Mouse (Mus musculus): ENCODE results near the gene Grn. TPM values are rescaled to one million over a fixed set of nuclear protein-coding genes. Genes with fewer than 3 reads are reported as not detected.

Grn gene
- polyA plus RNA-seq, 1 experiment, result 174 TPM

DNA sequence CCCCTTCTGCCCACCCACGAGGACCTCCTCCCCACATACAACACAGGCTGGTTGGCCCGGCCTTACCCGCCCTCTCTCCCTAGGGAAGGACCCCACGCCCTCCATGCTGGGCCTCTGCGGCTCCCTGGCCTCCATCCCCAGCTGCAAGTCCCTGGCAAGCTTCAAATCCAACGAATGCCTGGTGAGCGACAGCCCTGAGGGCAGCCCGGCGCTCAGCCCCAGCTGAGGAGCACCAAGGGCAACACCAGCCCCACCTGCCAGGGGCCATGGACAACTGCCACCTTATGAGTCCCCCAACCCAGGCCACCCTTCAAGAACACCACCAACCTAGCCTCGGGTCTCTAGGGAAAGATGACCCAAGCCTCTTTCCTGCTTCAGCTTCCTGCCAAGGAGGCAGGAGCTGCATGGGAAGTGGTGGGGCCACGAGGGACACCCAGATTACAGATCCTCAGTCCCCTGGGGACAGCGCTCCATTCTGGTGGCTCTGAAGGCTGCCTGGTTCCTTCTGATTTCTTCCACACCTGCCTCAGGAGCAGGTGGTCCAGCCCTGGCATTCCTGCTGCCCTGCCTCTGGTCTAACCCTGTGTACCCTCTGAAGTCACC lies 28.1 kb upstream of the Grn start:
- Histone ChIP-seq H3K36me3 (ENCODE audit: control insufficient read depth, insufficient read depth) (peaks cover 18% of the 10 kb centered on the region), H3ac (ENCODE audit: control insufficient read depth, insufficient read length) (no peak overlapping the region), H3K4me2 (ENCODE audit: low read depth) (no peak overlapping the region), H3K27me3 (ENCODE audit: control insufficient read depth, insufficient read depth, insufficient read length) (no peaks in the 10 kb centered on the region), H3K79me2 (ENCODE audit: control insufficient read depth, insufficient read depth) (peaks cover 19% of the 10 kb centered on the region), H3K4me3 (no peak overlapping the region)
- TF ChIP-seq CEBPB (IDR thresholded peaks at IDR 0.05; ENCODE audit: insufficient read depth, poor library complexity, severe bottlenecking) (no peak), USF1 (IDR thresholded peaks at IDR 0.05; ENCODE audit: low read depth) (no peak), MYOD1 (IDR thresholded peaks at IDR 0.05; ENCODE audit: control insufficient read depth in 1 of 3, insufficient read length in 2 of 3, low read depth in 2 of 3) (no peak), MAX (IDR thresholded peaks at IDR 0.05; ENCODE audit: low read depth) (no peak), TCF12 (IDR thresholded peaks at IDR 0.05; ENCODE audit: insufficient read depth, poor library complexity, severe bottlenecking) (no peak), POLR2AphosphoS2 (IDR thresholded peaks at IDR 0.05; ENCODE audit: insufficient read length, low read depth) (no peak), POLR2A (IDR thresholded peaks at IDR 0.05; ENCODE audit: insufficient read length, low read depth) (no peak), REST (IDR thresholded peaks at IDR 0.05; ENCODE audit: insufficient read depth, insufficient read length) (no peak), E2F4 (IDR thresholded peaks at IDR 0.05; ENCODE audit: insufficient read depth) (no peak), TCF3 (IDR thresholded peaks at IDR 0.05; ENCODE audit: insufficient read length, low read depth) (no peak), SRF (IDR thresholded peaks at IDR 0.05; ENCODE audit: control insufficient read depth, insufficient read length, low read depth) (no peak), MYOG (IDR thresholded peaks at IDR 0.05; ENCODE audit: control insufficient read depth in 1 of 3, insufficient read depth in 1 of 3, insufficient read length in 2 of 3, low read depth in 2 of 3) (no peak)

DNA sequence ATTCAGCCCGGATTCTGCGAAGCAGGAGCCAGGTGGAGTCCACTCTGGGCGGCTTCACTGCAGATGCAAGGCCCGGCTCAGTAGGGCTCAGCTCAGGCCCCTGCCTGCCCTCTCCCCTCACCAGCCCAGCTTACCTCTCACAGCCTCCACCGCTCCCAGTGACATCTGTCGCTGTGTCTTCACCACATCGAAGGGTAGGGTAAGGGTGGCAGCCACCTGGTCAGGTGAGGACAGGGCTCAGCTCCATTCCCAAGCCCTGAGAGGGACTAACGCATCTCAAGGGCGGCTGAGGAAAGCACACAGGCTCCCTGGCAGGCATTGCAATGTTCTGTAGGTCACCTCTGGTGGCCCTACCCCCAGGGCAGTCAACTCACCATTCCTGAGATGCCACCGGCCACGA lies 26.5 kb upstream of the Grn start:
- no peak overlapping the region for H3K4me3 ChIP-seq
- H3K4me2 ChIP-seq (ENCODE audit: low read depth), result no peak overlapping the region
- TF ChIP-seq REST (IDR thresholded peaks at IDR 0.05; ENCODE audit: insufficient read depth, insufficient read length) (no peak), MYOG (IDR thresholded peaks at IDR 0.05; ENCODE audit: control insufficient read depth in 1 of 3, insufficient read depth in 1 of 3, insufficient read length in 2 of 3, low read depth in 2 of 3) (no peak), SRF (IDR thresholded peaks at IDR 0.05; ENCODE audit: control insufficient read depth, insufficient read length, low read depth) (no peak), TCF12 (IDR thresholded peaks at IDR 0.05; ENCODE audit: insufficient read depth, poor library complexity, severe bottlenecking) (no peak), TCF3 (IDR thresholded peaks at IDR 0.05; ENCODE audit: insufficient read length, low read depth) (no peak), POLR2A (IDR thresholded peaks at IDR 0.05; ENCODE audit: insufficient read length, low read depth) (no peak), USF1 (IDR thresholded peaks at IDR 0.05; ENCODE audit: low read depth) (no peak), CEBPB (IDR thresholded peaks at IDR 0.05; ENCODE audit: insufficient read depth, poor library complexity, severe bottlenecking) (no peak), E2F4 (IDR thresholded peaks at IDR 0.05; ENCODE audit: insufficient read depth) (no peak), POLR2AphosphoS2 (IDR thresholded peaks at IDR 0.05; ENCODE audit: insufficient read length, low read depth) (no peak), MYOD1 (IDR thresholded peaks at IDR 0.05; ENCODE audit: control insufficient read depth in 1 of 3, insufficient read length in 2 of 3, low read depth in 2 of 3) (no peak), MAX (IDR thresholded peaks at IDR 0.05; ENCODE audit: low read depth) (no peak)
- H3K27me3 ChIP-seq (ENCODE audit: control insufficient read depth, insufficient read depth, insufficient read length), result no peaks in the 10 kb centered on the region
- H3K36me3 ChIP-seq (ENCODE audit: control insufficient read depth, insufficient read depth), result peaks cover 18% of the 10 kb centered on the region
- peaks cover 21% of the 10 kb centered on the region for H3K79me2 ChIP-seq (ENCODE audit: control insufficient read depth, insufficient read depth)
- H3ac ChIP-seq (ENCODE audit: control insufficient read depth, insufficient read length), result no peak overlapping the region

DNA sequence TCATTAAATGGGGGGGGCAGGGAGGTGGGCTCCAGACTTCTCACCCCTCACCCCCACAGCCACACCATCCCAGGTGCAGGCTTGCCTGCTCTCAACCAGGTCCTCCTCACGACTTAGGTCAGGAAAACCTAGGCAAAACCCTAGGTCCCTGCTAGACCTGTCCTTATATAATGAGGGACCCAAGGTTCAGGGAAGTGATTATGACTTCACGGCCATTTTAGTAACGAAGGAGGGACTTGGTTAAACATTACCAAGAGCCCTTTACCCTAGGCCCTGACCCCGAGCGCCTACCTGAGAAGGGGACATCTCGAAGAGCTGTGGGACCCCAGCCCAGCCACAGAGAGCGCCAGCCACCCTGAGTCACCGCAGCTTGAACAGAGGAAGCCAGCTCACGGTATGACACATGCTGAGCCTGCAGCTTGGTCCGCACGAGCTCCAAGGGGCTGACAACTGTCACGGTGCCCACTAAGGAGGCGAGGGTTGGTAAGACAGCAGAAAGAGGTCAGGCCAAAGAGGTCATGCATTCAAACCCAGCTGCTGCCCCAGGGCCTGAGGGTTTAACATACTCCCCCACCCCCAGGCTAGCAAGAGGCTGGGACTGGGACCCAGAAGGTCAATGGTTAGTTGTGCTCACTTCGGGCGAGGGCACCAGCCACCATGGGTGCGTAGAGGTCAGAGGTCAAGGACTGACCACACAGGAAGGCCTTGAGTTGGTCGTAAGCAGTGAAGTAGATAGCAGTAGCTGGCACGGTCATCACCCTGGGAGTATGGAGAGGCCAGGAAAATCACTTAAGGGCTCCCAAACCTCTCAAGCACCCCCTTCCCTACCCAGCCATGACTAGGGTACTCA lies 25.7 kb upstream of the Grn start:
- H3ac ChIP-seq (ENCODE audit: control insufficient read depth, insufficient read length), result no peak overlapping the region
- no peak overlapping the region for H3K4me2 ChIP-seq (ENCODE audit: low read depth)
- H3K4me3 ChIP-seq, result no peak overlapping the region
- TF ChIP-seq POLR2AphosphoS2 (IDR thresholded peaks at IDR 0.05; ENCODE audit: insufficient read length, low read depth) (peak; percentile 15), E2F4 (IDR thresholded peaks at IDR 0.05; ENCODE audit: insufficient read depth) (no peak)
- H3K36me3 ChIP-seq (ENCODE audit: control insufficient read depth, insufficient read depth), result peaks cover 18% of the 10 kb centered on the region
- peaks cover 21% of the 10 kb centered on the region for H3K79me2 ChIP-seq (ENCODE audit: control insufficient read depth, insufficient read depth)
- no peaks in the 10 kb centered on the region for H3K27me3 ChIP-seq (ENCODE audit: control insufficient read depth, insufficient read depth, insufficient read length)

DNA sequence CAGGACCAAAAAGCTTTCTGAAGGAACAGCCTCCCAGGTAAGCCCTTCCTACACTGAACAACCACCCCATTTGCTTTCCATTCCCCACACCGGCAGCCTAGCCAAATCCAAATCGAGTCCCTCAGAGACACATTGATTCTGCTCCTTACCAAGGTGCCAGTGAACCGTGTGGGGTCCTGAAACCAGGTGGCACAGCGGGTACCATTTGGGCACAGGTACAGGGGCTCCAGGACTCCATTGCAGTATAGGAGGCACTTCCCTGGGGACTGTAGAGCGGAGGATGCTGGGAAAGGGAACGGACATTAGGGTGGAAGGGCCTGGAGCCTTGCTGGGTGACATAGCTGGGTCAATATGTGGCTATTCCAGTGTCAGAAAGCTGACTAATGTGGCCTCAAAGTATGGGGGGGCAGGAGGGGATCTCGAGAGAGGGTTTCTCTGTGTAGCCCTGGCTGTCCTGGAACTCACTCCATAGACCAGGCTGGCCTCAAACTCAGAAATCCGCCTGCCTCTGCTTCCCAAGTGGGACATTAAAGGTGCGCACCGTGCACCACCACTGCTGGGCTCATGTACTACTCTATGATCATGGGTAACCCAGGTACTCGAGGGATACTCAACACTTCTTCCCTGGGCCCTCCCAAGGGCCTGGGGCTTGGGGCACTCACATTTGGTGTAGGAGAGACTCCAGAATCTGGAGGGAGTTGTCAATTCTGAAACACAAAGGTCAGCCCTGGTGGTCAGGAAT lies 24.4 kb upstream of the Grn start:
- Histone ChIP-seq H3K79me2 (ENCODE audit: control insufficient read depth, insufficient read depth) (peaks cover 21% of the 10 kb centered on the region), H3ac (ENCODE audit: control insufficient read depth, insufficient read length) (no peak overlapping the region), H3K27me3 (ENCODE audit: control insufficient read depth, insufficient read depth, insufficient read length) (no peaks in the 10 kb centered on the region), H3K36me3 (ENCODE audit: control insufficient read depth, insufficient read depth) (peaks cover 18% of the 10 kb centered on the region), H3K4me2 (ENCODE audit: low read depth) (peak overlapping the region; percentile 90), H3K4me3 (peak overlapping the region; percentile 83)
- TF ChIP-seq USF1 (IDR thresholded peaks at IDR 0.05; ENCODE audit: low read depth), result no peak
- no peak for TF ChIP-seq MYOG (IDR thresholded peaks at IDR 0.05; ENCODE audit: control insufficient read depth in 1 of 3, insufficient read depth in 1 of 3, insufficient read length in 2 of 3, low read depth in 2 of 3)
- TF ChIP-seq MAX (IDR thresholded peaks at IDR 0.05; ENCODE audit: low read depth), result no peak
- TF ChIP-seq E2F4 (IDR thresholded peaks at IDR 0.05; ENCODE audit: insufficient read depth), result no peak
- TF ChIP-seq SRF (IDR thresholded peaks at IDR 0.05; ENCODE audit: control insufficient read depth, insufficient read length, low read depth), result no peak
